Mouse (Mus musculus) heart, embryonic 16.5 days (tissue): Measurements from ENCODE around the gene BC048403. TPM values are rescaled to one million over a fixed set of nuclear protein-coding genes. Genes with fewer than 3 reads are reported as not detected.

Source experiments
- ATAC-seq: fragments of 200-750 bp; cut with Nextera tagmentation; replicated peaks from 2 replicates; pipeline ENCODE4 v1.8.0; 2017; ENCODE audit warnings: moderate number of reproducible peaks; ENCODE audit not compliant: insufficient read depth, low FRiP score; ENCODE audit errors: extremely low read depth
- H3K27ac ChIP-seq: fragments of 300-500 bp; sonication (generic); 2 replicates; pipeline ENCODE4 v1.5.1; 2014; ENCODE audit warnings: mild to moderate bottlenecking, low read length, control low read depth, moderate library complexity
- H3K27me3 ChIP-seq: fragments of 300-500 bp; sonication (generic); 2 replicates; pipeline ENCODE4 v1.6.1; 2014; ENCODE audit warnings: low read length, mixed read lengths; ENCODE audit not compliant: control insufficient read depth, insufficient read depth
- H3K36me3 ChIP-seq: fragments of 300-500 bp; sonication (generic); 2 replicates; pipeline ENCODE4 v1.6.1; 2014; ENCODE audit not compliant: control insufficient read depth, insufficient read depth
- H3K4me1 ChIP-seq: fragments of 300-500 bp; sonication (generic); 2 replicates; pipeline ENCODE4 v1.6.1; 2014; ENCODE audit warnings: low read length, mixed read lengths; ENCODE audit not compliant: control insufficient read depth, insufficient read depth
- H3K4me2 ChIP-seq: fragments of 300-500 bp; sonication (generic); 2 replicates; pipeline ENCODE4 v1.6.1; 2014; ENCODE audit warnings: low read depth, mild to moderate bottlenecking, control low read depth, low read length
- H3K4me3 ChIP-seq: fragments of 300-500 bp; sonication (generic); 2 replicates; pipeline ENCODE4 v1.5.1; 2014; ENCODE audit warnings: mild to moderate bottlenecking, control low read depth, low read length
- H3K9ac ChIP-seq: fragments of 300-500 bp; sonication (generic); 2 replicates; pipeline ENCODE4 v1.6.1; 2014; ENCODE audit warnings: low read length, control low read depth
- H3K9me3 ChIP-seq: fragments of 300-500 bp; sonication (generic); replicated peaks from 2 replicates; pipeline ENCODE4 v1.6.1; 2016; ENCODE audit warnings: low read length; ENCODE audit not compliant: control insufficient read depth
- WGBS: fragments of 180-500 bp; shearing (Covaris S2); extraction: QIAGEN DNeasy Blood & Tissue Kit; methylation state at CpG from one replicate; pipeline ENCODE4 v1.1.7; 2014; 5-methylcytosine and 5-hydroxymethylcytosine counted together
- polyA plus RNA-seq: library from polyadenylated mRNA; unstranded; fragments of >200 nt; fragmentation: Nextera tagmentation; extraction: Ambion mirVana; gene quantifications from 2 replicates; pipeline ENCODE4 v1.2.1, GENCODE M21; 2015

BC048403 gene
- polyA plus RNA-seq, 1 experiment from 2014 or later = 1.9 TPM

DNA sequence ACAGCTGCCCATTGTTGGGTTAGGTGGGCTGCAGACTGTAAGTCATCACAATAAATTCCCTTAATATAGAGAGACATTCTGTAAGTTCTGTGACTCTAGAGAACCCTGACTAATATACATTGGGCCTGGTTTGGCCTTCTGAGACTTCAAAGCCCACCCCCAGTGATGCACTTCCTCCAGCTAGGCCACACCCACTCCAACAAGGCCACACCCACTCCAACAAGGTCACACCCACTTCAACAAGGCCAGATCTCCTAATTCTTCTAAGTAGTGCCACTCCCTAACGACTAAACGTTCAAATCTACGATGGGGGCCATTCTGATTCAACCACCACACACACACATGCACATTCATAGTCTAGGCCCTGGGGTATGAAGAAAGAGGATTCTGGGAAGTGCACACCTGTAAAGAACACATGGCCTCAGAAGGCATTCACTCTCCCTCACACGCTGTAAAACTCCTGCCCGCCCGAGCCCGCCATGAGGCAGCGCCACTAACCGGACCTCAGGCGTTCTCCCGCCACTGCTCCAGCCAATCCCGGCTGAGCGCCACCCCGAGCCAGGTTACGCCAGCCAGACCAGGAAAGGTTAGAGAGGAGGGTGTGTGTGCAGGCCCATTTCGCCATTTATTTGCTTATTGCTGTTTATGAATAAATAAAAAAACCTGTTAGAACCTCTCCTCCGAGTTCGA lies 20.7 kb upstream of the BC048403 start:
- Histone ChIP-seq H3K27me3 (no peaks in the 10 kb centered on the region), H3K9ac (no peak overlapping the region), H3K4me3 (no peak overlapping the region), H3K9me3 (peaks cover 8% of the 10 kb centered on the region), H3K36me3 (no peaks in the 10 kb centered on the region), H3K27ac (no peak overlapping the region), H3K4me2 (no peak overlapping the region), H3K4me1 (no peaks in the 10 kb centered on the region)
- 88% methylated on average over 18 of the region's 18 CpGs for WGBS
- ATAC-seq = no peak

GRCm38 (mm10) chr10:121720701-121721100 lies 19.0 kb upstream of the BC048403 start:
- no peak overlapping the region for H3K4me2 ChIP-seq
- no peak overlapping the region for H3K9ac ChIP-seq
- no peaks in the 10 kb centered on the region for H3K27me3 ChIP-seq
- ATAC-seq = no peak
- H3K9me3 ChIP-seq = peaks cover 8% of the 10 kb centered on the region
- no peak overlapping the region for H3K27ac ChIP-seq
- H3K36me3 ChIP-seq = no peaks in the 10 kb centered on the region
- WGBS = 94% methylated on average over 13 of the region's 13 CpGs
- H3K4me1 ChIP-seq = no peaks in the 10 kb centered on the region
- H3K4me3 ChIP-seq = no peak overlapping the region

DNA sequence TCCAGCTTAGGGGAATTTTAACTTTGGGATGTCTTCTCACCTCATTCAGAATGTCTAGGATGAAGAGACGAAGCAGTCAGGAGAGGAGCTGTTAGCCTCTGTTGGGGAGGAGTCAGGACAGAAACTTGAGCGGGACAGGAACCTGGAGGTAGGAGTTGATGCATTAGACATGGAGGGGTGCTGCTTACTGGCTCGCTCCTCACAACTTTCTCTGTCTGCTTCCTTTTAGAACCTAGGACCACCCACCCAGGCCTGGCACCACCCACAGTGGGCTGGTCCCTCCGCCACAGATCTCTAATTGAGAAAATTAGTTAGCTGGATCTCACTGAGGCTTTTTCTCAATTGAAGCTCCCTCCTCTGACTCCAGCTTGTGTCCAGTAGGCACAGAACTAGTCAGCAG lies 13.2 kb upstream of the BC048403 start:
- Histone ChIP-seq H3K4me3 (no peak overlapping the region), H3K9ac (no peak overlapping the region), H3K27me3 (no peaks in the 10 kb centered on the region), H3K4me1 (no peaks in the 10 kb centered on the region), H3K27ac (no peak overlapping the region), H3K36me3 (no peaks in the 10 kb centered on the region), H3K4me2 (no peak overlapping the region), H3K9me3 (0 out of 2 replicates have a peak, but pooled peaks cover 8% of the 10 kb centered on the region)
- ATAC-seq = no peak
- 67% methylated on average over 4 of the region's 4 CpGs for WGBS

GRCm38 (mm10) chr10:121727151-121727550 lies 12.6 kb upstream of the BC048403 start:
- H3K4me1 ChIP-seq = no peaks in the 10 kb centered on the region
- no peak overlapping the region for H3K27ac ChIP-seq
- H3K27me3 ChIP-seq = no peaks in the 10 kb centered on the region
- ATAC-seq = no peak
- H3K9me3 ChIP-seq = 0 out of 2 replicates have a peak, but pooled peaks cover 4% of the 10 kb centered on the region
- H3K4me3 ChIP-seq = no peak overlapping the region
- H3K9ac ChIP-seq = no peak overlapping the region
- H3K36me3 ChIP-seq = no peaks in the 10 kb centered on the region
- 80% methylated on average over 4 of the region's 4 CpGs for WGBS
- no peak overlapping the region for H3K4me2 ChIP-seq

DNA sequence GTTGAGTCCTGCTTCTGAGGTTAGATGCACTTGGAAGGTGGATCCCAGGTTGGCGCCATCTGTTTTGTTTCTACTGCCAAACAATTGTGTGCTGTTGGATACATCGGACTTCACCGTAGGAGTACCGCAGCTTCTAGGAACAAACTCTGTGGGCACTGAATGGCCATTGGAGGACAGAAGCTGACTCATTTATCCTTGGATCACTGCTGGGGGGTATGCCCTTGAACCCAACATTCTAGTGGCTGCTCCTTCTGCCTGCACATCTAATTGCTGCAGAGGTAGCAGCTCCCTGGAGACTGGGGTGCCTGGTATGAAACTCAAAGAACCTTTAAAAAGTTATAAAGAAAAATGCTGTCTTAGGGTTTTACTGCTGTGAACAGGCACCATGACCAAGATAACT lies 11.5 kb upstream of the BC048403 start:
- Histone ChIP-seq H3K4me3 (no peak overlapping the region), H3K4me1 (no peaks in the 10 kb centered on the region), H3K36me3 (no peaks in the 10 kb centered on the region), H3K4me2 (no peak overlapping the region), H3K9me3 (0 out of 2 replicates have a peak, but pooled peaks cover 2% of the 10 kb centered on the region), H3K9ac (no peak overlapping the region), H3K27ac (no peak overlapping the region), H3K27me3 (no peaks in the 10 kb centered on the region)
- ATAC-seq = no peak
- WGBS = 88% methylated on average over 4 of the region's 4 CpGs

- no peak overlapping the region for H3K9ac ChIP-seq
- H3K9me3 ChIP-seq = 0 out of 2 replicates have a peak, but pooled peaks cover 2% of the 10 kb centered on the region
- H3K4me1 ChIP-seq = no peaks in the 10 kb centered on the region
- H3K27me3 ChIP-seq = no peaks in the 10 kb centered on the region
- no peaks in the 10 kb centered on the region for H3K36me3 ChIP-seq
- H3K4me2 ChIP-seq = no peak overlapping the region
- 83% methylated on average over 8 of the region's 8 CpGs for WGBS
- no peak for ATAC-seq
- H3K27ac ChIP-seq = no peak overlapping the region
- H3K4me3 ChIP-seq = no peak overlapping the region
Observed at GRCm38 (mm10) chr10:121731048-121731725, 8.6 kb upstream of the BC048403 start.

- H3K36me3 ChIP-seq = no peaks in the 10 kb centered on the region
- H3K9ac ChIP-seq = no peak overlapping the region
- H3K9me3 ChIP-seq = 0 out of 2 replicates have a peak, but pooled peaks cover 2% of the 10 kb centered on the region
- no peak overlapping the region for H3K27ac ChIP-seq
- ATAC-seq = no peak
- no peaks in the 10 kb centered on the region for H3K27me3 ChIP-seq
- no peaks in the 10 kb centered on the region for H3K4me1 ChIP-seq
- WGBS = 88% methylated on average over 9 of the region's 9 CpGs
- H3K4me2 ChIP-seq = no peak overlapping the region
- no peak overlapping the region for H3K4me3 ChIP-seq
Observed at GRCm38 (mm10) chr10:121732542-121732941, 7.2 kb upstream of the BC048403 start.

DNA sequence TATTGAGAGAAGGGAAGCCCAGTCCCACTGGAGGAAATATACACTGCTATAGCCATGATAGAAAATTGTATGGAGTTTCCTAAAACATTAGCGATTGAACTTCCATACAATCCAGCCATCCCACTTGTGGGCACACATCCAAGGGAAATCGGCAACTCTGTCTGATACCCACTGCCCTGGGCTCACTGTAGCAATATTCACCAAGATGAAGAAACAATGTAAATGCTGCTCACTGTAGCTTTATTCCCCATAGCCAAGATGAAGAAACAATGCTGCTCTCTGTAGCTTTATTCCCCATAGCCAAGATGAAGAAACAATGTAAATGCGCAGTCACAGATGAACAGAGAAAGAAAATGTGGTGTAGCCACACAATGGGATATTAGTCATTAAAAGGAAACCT lies 2.5 kb upstream of the BC048403 start:
- no peak overlapping the region for H3K27ac ChIP-seq
- H3K4me1 ChIP-seq = peaks cover 4% of the 10 kb centered on the region; the same call in 1 of the 2 replicates
- H3K4me2 ChIP-seq = no peak overlapping the region
- no peaks in the 10 kb centered on the region for H3K27me3 ChIP-seq
- no peaks in the 10 kb centered on the region for H3K36me3 ChIP-seq
- no peak overlapping the region for H3K9ac ChIP-seq
- H3K4me3 ChIP-seq = no peak overlapping the region
- no peak for ATAC-seq
- WGBS = 74% methylated on average over 3 of the region's 3 CpGs
- H3K9me3 ChIP-seq = no peaks in the 10 kb centered on the region

DNA sequence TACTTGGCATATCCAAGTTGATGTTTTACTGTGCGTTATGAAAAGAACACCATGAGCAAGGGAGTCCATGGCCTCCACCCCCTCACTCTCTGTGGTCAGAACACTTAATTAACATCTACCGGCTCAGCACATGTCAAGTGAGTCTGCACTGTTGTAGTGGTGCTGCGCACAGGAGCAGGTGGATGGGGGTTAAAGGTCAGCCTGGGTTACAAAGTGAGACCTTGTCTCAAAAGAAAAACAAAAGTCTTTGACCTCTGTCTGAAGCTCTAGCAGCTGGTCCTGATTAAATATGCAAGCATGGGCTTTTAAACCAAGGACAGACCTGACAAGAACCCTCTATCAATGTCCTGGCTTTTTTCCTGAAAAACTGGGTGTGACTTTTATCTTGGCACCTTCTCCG lies 2.6 kb downstream of the BC048403 start:
- no peaks in the 10 kb centered on the region for H3K9me3 ChIP-seq
- peaks cover 11% of the 10 kb centered on the region for H3K36me3 ChIP-seq
- H3K27ac ChIP-seq = no peak overlapping the region
- 71% methylated on average over 4 of the region's 4 CpGs for WGBS
- no peak overlapping the region for H3K4me2 ChIP-seq
- H3K4me1 ChIP-seq = peaks cover 4% of the 10 kb centered on the region; the same call in 1 of the 2 replicates
- H3K9ac ChIP-seq = no peak overlapping the region
- no peak overlapping the region for H3K4me3 ChIP-seq
- no peak for ATAC-seq
- H3K27me3 ChIP-seq = no peaks in the 10 kb centered on the region
